Mouse (Mus musculus): ENCODE data around the gene Smc6.

Smc6 gene

DNA sequence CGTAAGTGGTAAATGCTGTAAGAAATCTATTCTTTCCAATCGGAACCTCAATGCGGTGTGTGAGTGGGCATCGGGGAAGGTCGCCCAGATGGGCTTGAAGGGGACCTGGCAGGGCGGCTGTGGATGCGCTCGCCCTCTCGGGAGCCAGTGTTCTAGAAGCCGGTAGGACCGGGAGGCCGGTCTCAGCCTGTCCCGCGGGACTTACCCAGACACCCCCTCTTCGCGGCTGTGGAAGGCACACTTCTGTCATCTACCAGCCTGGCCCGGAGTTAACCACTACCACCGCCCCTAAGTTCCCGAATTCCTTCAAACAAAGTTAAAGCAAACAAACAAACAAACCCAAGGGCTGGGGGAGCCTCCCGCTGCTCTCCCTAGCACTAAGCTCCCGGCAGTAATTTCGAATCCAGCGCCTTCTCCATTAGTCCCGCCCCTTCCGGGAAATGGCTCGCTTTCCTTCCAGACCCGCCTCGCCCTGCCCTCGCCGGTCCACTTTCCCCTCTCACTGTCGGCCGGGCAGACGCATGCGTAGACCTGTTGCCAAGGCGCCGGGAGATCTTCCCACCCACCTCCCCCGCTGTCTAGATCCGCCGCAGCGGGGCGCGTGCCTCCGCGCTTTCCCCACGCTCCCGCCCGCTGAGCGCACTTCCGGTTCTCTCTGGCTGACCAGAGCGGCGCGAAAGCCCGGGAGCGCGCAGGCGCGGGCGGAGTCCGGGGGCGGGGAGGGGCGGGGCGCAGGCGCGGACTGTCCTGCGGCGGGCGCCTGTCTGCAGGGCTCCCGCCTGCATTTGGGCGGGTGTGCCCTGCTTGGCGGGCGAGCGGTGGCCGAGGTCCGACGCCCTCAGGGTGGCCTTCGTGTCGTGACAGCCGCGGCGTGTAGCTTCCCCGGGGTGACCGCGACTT, at the start of gene Smc6, which contains the start of gene Gen1:
Gene Smc6 (plus strand): TSS at position 505 of the 900 bp plus-strand sequence.
Gene Gen1 (minus strand): TSS at position 420 of the 900 bp plus-strand sequence.
- peak; percentile 93 for DNase-seq

DNA sequence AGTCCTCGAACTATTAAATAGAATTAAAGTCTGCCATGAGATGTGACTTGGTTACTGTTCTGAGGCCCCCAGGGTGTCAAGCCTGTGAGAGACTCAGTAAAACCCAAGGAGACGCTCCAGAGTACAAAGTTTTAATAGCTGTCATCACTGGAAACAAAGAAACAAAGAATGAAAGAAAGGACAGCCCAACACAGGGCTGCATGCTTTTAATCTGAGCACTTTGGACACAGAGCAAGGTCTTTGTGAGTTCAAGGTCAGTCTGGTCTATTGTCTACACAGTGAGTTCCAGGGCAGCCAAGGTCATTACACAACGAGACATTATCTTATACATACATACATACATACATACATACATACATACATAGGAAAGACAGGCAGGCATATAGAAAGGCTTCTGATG, 49.2 kb upstream of the Smc6 start:
- DNase-seq = no peak

DNA sequence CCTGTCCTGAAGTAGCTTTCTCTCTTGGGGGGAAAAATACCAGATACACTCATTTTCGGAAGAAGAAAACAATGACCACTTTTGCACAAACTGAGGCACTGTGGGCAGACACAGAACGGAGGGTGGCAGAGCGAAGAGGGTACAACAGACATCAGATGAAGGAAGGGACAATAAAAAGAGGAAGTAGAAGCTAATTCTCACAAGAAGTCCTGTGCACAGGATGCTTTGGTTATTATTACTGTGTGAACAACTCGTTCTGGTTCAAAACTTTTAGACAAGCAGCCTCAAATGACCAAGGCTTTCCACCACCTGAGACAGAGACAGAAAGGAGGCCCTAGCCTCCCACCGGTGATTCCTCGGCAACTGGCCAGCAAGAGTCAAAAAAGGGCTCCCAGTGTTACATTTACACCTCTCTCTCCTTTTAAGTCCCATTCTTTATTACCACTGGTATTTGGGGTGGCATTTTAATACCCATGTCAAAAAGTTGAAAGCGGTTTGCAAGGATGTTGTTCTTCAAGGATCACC, 47.9 kb upstream of the Smc6 start:
- DNase-seq = no peak

DNA sequence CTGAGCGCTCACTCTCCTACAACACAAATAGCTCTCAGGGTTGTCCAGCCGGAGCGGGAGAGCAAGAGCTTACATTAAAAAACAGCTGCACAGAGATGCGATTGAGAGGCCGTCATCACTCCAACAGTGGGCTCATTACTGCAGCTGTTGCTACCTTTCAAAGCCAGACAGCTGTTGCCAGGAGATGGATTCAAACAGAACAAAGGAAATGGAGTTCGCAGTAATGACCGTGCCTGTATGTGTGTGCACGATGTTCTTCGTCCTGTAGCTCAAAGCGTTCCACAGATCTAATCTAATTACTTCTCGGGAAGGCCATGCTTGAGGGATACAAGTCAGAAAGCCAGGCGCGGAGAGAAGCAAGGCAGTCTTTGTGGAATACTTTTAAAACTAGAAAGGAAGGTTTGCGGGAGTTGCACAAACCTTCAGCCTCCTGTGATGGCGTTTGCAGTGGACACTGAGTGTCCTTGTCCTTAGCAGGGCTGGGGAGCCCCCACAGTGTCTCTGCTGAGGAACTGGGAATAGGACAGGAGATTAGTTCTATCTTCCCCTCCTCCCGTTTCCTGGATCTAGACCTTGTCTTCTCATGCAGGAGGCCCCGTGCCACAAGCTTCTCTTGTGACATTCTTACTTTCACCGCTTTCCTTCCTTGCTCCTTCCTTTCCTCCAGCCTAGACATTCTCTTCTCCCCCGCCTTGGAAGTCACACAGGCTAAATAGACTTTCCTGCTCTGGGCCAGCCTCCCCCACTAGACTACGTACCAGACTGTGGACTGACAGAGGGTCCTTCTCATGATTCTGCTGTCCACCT, 44.0 kb upstream of the Smc6 start:
- DNase-seq = no peak

DNA sequence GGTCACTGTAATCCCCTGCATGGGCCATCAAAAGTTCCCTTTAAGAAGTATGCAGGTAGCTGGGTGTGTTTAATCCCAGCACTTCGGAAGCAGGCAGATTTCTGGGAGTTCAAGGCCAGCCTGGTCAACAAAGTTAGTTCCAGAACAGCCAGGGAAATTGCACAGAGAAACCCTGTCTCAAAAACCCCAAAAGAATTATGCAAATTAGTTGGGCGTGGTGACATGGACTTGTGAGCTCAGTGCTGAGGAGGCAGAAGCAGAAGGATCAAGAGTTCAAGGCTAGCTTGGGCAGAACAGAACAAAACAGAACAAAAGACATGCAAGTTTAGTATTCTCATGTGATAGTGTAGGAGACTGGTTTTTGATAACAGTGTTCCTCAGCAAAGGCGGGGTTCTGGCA, 43.1 kb upstream of the Smc6 start:
- DNase-seq = no peak

DNA sequence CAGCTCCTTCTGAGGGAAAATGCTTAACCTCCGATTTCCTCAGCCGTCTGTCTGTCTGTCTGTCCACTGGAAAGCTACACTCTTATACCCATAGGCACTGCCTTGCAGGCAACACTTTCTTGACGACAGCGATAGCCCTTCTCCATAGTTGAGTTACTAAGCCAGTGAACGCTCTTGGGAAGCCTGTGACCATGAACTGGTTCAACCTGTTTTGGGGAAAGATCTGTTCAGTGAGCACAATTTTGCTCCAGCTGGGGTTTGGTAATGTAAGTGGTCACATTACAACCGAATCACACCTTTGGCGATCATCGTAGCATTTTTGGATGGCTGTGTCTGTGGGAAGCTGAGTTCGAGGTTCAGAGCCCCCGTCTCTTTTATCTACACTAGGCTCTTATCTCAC, 42.6 kb upstream of the Smc6 start:
- no peak for DNase-seq

DNA sequence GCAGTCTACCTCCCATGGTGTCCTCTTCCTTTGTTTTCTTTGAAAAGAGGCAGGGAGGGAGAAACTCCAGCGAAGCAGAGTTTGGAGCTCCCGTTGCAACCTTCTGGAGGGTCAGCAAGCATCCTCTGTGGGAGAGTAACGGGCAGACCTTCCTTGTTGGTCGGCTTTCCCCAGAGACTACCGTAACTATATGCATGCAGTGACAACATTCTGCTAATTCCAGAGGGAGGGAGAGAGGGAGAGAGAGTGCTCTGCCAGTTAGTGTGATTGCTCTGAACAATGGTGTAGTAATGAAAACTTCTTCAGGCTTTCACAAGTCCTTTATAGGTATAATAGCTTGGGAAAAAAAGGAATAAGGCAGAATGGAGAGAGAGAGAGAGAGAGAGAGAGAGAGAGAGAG, 41.0 kb upstream of the Smc6 start:
- no peak for DNase-seq

DNA sequence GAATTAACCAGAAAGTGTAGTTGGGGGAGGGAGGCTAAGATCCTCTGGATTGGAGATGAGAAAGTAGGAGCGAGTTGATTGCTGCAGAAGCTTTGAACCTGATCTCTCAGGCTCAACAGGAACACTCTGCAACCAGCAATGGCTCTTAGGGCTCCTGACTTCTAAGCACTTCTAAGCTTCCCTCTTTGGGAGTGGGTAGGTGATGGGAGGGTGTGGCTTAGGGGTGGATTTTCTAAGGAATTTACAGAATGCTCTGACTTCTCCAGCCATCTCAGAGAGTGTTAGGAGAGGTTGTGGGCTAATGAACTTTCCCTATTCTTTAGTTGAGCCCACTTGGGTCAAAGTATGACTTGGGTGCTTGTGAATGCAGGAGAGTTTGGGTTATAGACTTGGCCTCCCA, 39.6 kb upstream of the Smc6 start:
- no peak for DNase-seq

DNA sequence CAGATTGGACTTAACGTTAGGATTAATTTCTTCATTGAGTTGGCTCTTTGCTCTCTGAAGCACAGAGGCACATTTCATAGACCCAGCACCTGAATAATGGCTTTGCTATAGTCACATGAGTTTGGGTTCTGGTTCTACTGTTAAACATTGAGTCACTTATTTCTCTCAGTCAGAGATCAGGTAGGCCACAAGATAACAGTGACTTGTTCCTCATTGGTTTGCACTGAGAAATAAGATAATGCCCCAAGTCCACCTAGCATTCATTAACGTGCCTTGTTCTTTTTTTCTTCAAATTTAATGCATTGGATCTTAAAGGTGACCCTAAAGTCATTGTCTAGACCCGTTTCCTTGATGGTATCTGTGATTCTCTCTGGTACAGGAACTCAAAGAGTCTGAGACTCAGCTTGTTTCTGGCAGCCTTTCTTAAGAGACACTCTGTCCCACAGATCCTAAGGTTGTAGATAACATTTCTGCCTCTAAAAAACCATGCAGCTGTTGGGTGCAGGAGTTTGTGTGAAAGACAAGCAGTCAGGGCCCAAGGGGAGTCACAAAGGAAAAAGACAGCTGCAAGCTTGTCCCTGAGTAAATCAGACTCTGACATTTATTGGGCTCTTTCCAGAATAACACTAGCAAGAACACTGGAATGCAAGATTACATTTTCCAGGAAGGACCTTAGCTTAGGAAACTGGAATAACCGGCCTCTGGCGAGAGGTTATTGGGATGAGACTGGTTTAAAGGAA, 39.0 kb upstream of the Smc6 start:
- DNase-seq = no peak

DNA sequence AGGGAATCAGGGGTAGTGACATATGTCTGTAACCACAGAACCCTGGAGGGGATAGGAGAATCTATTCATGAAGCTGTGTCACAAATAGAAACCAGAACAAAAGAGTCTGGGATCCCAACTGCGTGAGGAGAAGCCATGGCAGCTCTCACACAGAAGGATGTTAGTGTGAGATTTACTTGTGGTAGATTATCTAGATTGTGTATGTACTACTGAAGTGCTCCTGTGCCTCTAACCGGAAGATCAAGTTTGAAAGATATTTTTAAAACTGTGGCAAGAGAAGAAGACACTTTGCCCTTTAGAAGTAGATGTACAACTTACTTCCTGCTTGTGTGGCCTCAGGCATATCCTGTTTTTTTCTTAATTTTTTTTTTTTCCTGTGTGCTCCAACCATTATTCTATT, 35.4 kb upstream of the Smc6 start:
- no peak for DNase-seq

DNA sequence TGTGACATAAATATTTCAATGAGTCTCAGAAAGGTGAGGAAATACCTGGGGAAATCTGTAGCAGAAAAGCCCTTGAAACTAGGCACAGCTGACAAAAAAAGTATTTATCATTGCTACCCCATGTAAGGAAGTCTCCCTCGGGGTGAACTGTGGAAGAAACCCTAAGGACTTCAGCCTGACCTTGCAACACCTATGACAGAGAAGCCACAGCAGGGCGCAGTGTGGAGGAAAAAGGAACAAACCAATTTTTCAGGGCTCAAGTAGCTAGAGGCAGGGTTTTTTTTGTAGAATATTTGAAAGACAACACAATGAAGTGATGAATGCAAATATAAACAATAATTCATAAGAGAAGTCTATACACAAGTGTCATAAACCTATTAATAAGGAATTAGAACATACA, 29.7 kb upstream of the Smc6 start:
- no peak for DNase-seq

DNA sequence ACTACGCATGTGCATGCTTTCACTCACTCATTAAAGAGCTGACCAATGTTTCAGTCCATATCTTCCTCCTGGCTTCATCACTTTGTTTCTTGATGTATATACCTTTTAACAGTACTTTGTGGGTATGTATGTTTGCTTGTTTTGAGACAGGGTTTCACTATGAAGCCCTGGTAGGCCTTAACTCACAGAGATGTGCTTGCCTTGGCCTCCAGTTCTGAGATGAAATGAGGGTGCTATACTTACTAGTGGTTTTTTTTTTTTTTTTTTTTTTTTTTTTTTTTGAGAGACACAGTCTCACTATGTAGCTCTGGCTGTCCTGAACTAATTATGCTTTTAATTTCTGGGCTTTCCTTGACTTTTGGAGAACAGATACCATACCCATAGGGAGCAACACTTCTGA, 18.2 kb upstream of the Smc6 start:
- no peak for DNase-seq

DNA sequence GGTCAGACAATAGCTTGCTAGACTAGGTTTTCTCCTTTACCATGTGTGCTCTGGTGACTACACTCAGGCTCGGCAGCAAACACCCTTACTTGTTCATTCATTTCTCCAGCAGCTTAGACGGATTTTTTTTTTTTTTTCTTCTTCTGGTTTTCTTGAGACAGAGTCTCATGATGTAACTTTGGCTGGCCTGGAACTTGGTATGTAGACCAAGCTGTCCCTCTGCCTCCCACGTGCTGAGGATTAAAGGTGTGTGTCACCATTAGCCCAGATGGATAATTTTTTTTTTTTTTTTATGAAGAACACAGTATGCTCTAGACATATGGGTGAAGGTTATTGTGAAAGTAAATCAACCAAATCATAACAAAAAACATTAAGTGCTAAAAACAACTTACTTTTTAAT, 15.4 kb upstream of the Smc6 start:
- no peak for DNase-seq

DNA sequence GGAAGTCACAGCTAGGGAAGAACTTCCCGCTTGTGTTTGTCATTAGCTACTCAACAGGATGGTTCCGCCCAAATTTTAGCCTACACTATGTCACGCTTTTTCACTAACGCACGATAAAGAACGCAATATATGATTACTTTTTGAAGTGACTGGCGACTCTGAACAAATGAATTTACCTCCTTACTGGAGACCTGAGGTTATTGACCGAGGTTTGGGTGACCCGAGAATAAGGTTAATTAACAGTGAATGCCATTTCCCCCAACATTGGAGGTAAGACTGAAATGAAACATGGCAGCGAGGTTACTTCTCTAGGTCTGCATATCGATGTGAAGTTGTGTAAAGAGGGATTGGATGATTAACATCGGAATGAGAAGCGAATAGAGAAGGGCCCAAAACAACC, 791 bp upstream of the Smc6 start:
- no peak for DNase-seq

DNA sequence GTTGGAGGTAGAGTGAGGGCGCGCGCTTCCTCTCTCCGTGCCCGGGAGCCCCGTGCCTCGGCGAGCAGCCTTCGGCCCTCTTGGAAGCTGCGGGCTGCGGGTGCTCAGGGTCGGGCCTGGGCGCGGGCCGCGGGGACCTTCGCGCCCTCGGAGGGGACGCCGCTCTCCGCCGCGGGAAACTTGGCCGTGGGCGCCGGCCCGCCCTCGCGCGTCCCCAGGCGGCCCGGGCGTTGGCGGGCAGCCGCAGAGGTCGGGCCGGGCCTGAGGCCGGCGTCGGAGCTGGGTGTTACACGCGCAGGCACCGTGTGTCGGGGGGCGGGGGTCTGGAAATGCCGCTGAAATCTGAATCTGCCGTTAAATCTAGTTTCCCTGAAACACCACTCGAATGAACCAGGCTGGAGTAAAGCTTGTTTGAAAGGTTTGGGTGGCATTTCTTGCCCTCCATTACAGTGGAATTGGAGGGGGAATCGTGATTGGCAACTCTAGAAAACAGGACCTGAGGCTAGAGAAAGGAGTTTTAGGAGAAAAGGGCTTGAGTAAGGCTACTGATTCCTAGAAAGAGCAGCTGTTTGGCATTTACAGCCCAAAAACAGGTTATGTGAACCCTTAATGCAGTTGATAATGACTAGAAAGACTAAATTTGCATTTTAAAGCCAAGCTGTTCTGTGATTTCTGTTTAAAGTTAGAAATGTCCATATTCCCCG, 748 bp downstream of the Smc6 start:
- DNase-seq = no peak

DNA sequence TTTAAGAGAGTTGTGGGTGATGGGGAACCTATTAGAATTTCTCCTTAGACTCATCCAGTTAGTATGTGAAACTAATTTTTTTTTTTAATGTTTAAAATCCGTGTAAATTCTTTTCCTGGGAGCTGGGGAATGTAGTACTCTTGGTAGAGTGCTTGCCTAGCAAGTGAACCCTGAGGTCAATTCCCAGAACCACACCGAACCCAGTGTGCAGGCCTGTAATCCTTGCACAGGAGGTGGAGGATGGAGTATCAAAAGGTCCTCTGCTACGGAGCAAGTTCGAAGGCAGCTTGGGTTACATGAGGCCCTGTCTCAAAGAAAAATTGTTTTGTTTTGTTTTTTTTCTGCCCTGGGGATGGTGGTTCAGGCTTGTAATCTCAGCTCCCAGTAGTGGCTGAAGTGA, 1.3 kb downstream of the Smc6 start:
- no peak for DNase-seq

DNA sequence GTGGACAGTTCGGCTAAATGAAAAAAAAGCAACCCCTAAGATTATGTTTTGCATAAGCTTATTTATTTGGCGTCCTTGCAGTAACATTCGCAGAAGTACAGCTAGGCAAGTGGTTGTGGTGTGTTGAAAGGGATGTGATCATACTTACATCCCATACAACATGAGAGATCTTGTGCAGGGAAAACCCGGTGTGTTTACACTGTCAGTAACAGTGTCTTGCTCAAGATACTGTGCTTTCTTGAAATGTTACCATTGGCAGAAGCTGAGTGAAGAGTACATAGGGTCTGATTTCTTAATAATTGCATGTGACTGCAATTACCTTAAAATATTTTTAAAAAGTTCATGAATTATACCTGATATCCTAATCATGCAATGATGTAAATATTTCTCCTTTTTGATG, 6.9 kb downstream of the Smc6 start:
- DNase-seq = no peak

DNA sequence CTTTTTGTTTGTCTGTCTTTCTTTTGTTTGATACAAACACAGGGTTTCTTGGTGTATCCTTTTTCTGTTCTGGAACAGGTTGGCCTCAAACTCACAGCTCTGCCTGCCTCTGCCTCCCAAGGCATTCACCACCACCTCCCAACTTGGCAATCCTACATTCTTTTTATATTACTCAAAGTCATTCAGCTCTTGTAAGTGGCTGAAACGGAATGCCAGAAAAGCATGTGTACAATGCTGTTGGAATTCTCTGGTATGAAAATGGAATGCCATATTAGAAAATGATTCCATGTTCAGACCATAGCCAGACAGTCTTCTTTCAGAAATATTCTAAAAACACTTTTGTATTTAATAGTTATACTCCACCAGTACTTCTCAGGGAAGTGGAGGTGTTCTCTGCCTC, 7.5 kb downstream of the Smc6 start:
- no peak for DNase-seq

DNA sequence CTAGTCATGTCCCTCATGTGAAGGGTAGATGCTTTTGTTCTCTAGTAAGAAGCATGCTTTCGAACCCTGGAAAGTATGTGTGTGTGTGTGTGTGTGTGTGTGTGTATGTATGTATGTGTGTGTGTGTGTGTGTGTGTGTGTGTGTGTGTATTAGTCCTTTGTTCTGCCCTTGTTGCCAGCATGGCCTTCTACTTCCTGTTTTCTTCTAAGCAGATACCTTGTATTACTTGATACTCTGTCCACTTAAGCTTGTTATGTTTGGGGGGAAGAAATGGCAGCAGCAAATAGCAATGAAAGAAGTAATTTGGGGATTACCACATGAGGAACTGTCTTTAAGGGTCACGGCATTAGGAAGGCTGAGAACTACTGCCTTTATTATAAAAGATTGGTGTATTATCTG, 10.9 kb downstream of the Smc6 start:
- DNase-seq = no peak

DNA sequence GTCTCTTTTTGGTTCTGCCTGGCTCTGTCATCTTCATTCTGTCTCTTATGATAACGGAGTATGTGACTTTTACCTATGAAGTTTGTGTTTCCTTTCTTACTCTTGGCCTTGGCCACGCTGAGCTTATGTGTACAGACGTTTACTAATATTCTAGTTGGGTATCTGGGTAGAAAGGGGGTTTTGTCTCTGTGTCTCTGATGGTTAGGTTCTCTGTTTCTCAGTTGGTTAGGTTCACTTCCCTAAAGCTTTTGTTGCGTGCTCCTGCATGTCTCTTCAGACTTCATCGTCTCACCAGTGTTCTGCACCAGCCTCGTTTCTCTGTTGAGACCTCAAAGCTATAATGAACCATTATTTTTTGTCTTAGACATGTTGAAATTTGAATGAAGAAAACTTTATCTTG, 11.5 kb downstream of the Smc6 start:
- DNase-seq = no peak

DNA sequence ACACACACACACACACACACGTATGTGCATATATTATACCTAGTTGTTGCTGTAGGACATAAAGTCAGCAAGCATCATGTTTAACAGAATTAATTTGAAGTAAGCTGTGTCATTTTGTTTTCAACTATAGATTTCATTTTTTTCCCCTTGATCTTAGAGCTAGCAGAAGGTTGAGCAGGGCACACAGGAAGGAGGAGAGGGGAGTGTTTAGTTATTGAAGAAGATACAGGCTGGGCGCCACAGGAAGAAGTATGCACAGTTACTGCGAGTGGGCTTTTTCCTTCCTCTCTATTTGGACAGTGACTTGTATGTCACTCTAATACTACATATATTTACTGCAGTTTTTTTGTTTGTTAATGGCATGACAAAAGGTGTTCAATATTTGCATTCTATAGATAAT, 14.2 kb downstream of the Smc6 start:
- DNase-seq = no peak

DNA sequence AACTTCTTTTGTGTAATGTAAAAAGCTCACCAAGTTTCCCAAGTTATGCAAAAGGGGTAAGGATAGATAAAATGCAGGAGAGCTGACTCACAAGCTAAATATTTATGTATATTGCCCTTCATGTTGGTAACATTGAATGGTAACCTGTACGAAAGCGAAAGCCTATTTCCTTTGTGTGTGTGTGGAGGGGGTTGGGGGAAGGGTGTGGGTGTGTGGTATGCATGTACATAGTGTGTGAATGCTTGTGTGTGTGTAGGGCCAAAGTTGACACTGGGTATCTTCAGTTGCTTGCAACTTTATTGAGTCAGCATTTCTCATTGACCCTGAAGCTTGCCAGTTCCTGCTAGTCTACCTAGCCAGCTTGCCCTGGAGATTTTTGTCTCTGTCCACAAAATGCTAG, 15.9 kb downstream of the Smc6 start:
- no peak for DNase-seq

DNA sequence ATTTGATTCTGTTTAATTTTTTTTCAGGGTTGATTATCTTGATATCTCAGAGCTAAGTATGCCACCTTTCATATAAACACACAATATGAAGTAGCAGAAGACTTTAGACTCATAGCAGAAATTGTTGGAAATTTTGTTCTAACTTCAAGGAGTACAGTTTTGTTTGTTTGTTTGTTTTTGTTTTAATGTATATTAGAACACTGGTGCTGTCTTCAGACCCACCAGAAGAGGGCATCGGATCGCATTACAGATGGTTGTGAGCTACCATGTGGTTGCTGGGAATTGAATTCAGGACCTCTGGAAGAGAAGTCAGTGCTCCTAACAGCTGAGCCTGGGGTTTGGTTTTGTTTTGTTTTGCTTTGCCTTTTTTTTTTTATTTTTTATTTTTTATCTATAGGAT, 20.7 kb downstream of the Smc6 start:
- no peak for DNase-seq

Data from cerebellum, adult 8-10 months (tissue).